13 mouse cellular contexts compared by ENCODE assay signal in the genomic region with DNA sequence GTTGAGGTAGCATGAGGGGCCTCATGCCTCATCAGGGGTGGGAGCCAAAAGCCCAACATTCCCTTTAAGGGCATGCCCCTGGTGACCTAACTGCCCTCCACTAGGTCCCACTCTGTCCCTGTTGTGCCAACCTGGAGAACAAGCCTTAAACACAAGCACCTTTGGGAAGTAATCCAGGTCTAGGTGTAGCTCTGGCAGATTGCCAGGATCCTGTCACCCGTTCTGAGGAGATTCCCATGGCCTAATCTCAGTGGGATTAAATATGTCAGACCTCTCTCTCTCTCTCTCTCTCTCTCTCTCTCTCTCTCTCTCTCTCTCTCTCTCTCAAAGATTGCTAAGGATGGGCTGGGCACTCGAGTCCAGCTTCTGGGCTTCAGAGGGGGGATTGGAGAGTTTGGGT. TPM values are rescaled to one million over a fixed set of nuclear protein-coding genes. Genes with fewer than 3 reads are reported as not detected.
DNase-seq lines count a peak whose midpoint lies in the region; ATAC-seq lines count a peak whose summit lies in the region.
"Had no signal": no experiment of that assay in that cellular context is flagged by ENCODE, and none has a peak within 500 bp of the region (broad histone marks: within the 10 kb centered on the region; RNA-seq: fewer than 3 reads in every experiment).

No protein-coding gene starts in this region.

- no peak overlapping the region for H3K4me3 ChIP-seq in heart, embryonic 12.5 days
- H3K4me3 ChIP-seq in embryonic facial prominence, embryonic 10.5 days, result no peak overlapping the region

- 30% methylated on average over 2 of the region's 2 CpGs for WGBS in heart, embryonic 12.5 days
- 54% methylated on average over 2 of the region's 2 CpGs for WGBS in embryonic facial prominence, embryonic 10.5 days

- H3K4me1 ChIP-seq in heart, embryonic 12.5 days (replicated peaks), result peaks cover 69% of the 10 kb centered on the region
- H3K4me1 ChIP-seq in embryonic facial prominence, embryonic 10.5 days, result peaks cover 27% of the 10 kb centered on the region

- H3K9ac ChIP-seq in heart, embryonic 12.5 days, result 0 out of 2 replicates have a peak overlapping the region, but pooled peaks have one; percentile 6
- H3K9ac ChIP-seq: hindbrain, embryonic 14.5 days had no signal

- no peak for ATAC-seq in cerebellum, adult (ENCODE audit: insufficient number of reproducible peaks, low FRiP score, low TSS enrichment)
- no peak for ATAC-seq in heart, embryonic 12.5 days (ENCODE audit: insufficient number of reproducible peaks, low FRiP score)
- ATAC-seq: forebrain, embryonic 16.5 days had no signal

- DNase-seq in cerebellum, adult 9-10 months, result peak; percentile 54
- no peak for DNase-seq in heart, postnatal 36 days
- peak; percentile 53 to 66 for DNase-seq in kidney, postnatal 25 days
- DNase-seq in kidney, adult 9 months, result no peak
- no peak for DNase-seq in embryonic facial prominence, embryonic 10.5 days (ENCODE audit: low spot score)
- no peak for DNase-seq in thymus, postnatal 25 days
- DNase-seq: right cerebral cortex, adult 18-20 months; thymus, postnatal 14 days had no signal

- no peak overlapping the region for H3K4me2 ChIP-seq in heart, embryonic 12.5 days
- H3K4me2 ChIP-seq: hindbrain, embryonic 14.5 days; midbrain, embryonic 11.5 days had no signal

- peak overlapping the region; percentile 20; the same call in 1 of the 2 replicates for H3K27ac ChIP-seq in heart, embryonic 12.5 days (ENCODE audit: poor library complexity, severe bottlenecking)
- 0 out of 2 replicates have a peak overlapping the region, but pooled peaks have one; percentile 21 for H3K27ac ChIP-seq in embryonic facial prominence, embryonic 10.5 days (replicated peaks)
- H3K27ac ChIP-seq: hindbrain, embryonic 14.5 days had no signal

- H3K27me3 ChIP-seq in heart, embryonic 12.5 days (replicated peaks), result no peaks in the 10 kb centered on the region
- no peaks in the 10 kb centered on the region for H3K27me3 ChIP-seq in embryonic facial prominence, embryonic 10.5 days (replicated peaks; ENCODE audit: low read depth, poor library complexity, severe bottlenecking)

- H3K36me3 ChIP-seq in heart, embryonic 12.5 days, result no peaks in the 10 kb centered on the region
- peaks cover 51% of the 10 kb centered on the region for H3K36me3 ChIP-seq in embryonic facial prominence, embryonic 10.5 days (replicated peaks)

- intact Hi-C loops in heart, postnatal 36 days (cut with DNase I), result no loop called here

- no peaks in the 10 kb centered on the region for H3K9me3 ChIP-seq in heart, embryonic 12.5 days (replicated peaks)
- H3K9me3 ChIP-seq in embryonic facial prominence, embryonic 10.5 days, result no peaks in the 10 kb centered on the region

RNA-seq across cellular contexts. Expression of a gene that starts 35.2 kb away (rescaled TPM):
- 34.6 and 38.2 TPM in 2 replicates for polyA plus RNA-seq in heart, embryonic 12.5 days (2016; fragmentation: Nextera tagmentation; extraction: Ambion mirVana)
- total RNA-seq in heart, postnatal 36 days (2021), result 1 to 10 TPM; 7.9 to 8.6 TPM
- polyA plus RNA-seq in embryonic facial prominence, embryonic 10.5 days (2016; fragmentation: Nextera tagmentation; extraction: Ambion mirVana), result 105 and 106 TPM in 2 replicates

Comparison
In these comparisons a context has a peak if more than half of its experiments do, and no peak if none do; other contexts are left out.
1. DNase-seq: peak in cerebellum, adult 9-10 months (single experiment) and kidney, postnatal 25 days (2 of 2); none in heart, postnatal 36 days (0 of 2), kidney, adult 9 months (single experiment), embryonic facial prominence, embryonic 10.5 days (single experiment) and thymus, postnatal 25 days (single experiment).